Comparison of ENCODE assay signal across 12 mouse cellular contexts in the genomic region with DNA sequence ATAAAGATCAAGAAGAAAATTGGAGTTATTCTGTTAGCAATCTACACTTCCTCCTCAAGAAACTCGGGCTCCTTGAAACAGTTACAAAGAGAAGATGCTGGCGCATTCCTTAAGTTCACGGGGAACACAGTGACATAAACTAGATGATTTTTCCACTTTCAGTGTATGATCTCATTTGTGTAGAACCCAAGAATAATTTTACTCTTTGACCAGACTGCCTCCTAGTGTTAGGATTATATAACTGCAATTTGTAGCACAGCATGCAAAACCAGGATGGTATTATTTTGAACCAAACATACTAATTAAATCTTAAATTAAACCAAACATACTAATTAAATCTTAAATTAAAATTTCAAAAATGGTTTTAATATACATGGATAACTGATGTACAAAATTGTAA. TPM values are rescaled to one million over a fixed set of nuclear protein-coding genes. Genes with fewer than 3 reads are reported as not detected.
A peak's percentile ranks its signal among the peaks of the same experiment; 100 is the strongest.
DNase-seq lines count a peak whose midpoint lies in the region; ATAC-seq and TF ChIP-seq lines count a peak whose summit lies in the region.
"Had no signal": no experiment of that assay in that cellular context is flagged by ENCODE, and none has a peak within 500 bp of the region (broad histone marks: within the 10 kb centered on the region; RNA-seq: fewer than 3 reads in every experiment).

No protein-coding gene starts in this region.

- no peak for ATAC-seq in intestine, postnatal 0 days
- no peak for ATAC-seq in intestine, embryonic 15.5 days
- ATAC-seq in granulocyte monocyte progenitor cell, adult 5-6 weeks (replicated peaks; ENCODE audit: poor library complexity, severe bottlenecking) = peak; percentile 50

- no peaks in the 10 kb centered on the region for H3K4me1 ChIP-seq in intestine, postnatal 0 days (replicated peaks; ENCODE audit: control insufficient read depth, insufficient read depth, low read length)
- no peaks in the 10 kb centered on the region for H3K4me1 ChIP-seq in intestine, embryonic 15.5 days (replicated peaks)
- peaks cover 0 to 13% of the 10 kb centered on the region in 2 experiments; a peak in 1 of 4 replicates for H3K4me1 ChIP-seq in CH12.LX (ENCODE audit: control insufficient read depth in 1 of 2, insufficient read depth in 2 of 2)
- H3K4me1 ChIP-seq: embryonic facial prominence, embryonic 13.5 days; megakaryocyte, embryonic 14.5 days had no signal

- H3K27ac ChIP-seq in intestine, postnatal 0 days (ENCODE audit: low read depth, low read length) = no peak overlapping the region
- no peak overlapping the region for H3K27ac ChIP-seq in intestine, embryonic 15.5 days
- H3K27ac ChIP-seq in CH12.LX (ENCODE audit: insufficient read depth, low read depth) = no peak overlapping the region
- H3K27ac ChIP-seq: embryonic facial prominence, embryonic 13.5 days had no signal

- H3K9me3 ChIP-seq in intestine, postnatal 0 days (ENCODE audit: control insufficient read depth) = no peaks in the 10 kb centered on the region
- H3K9me3 ChIP-seq in intestine, embryonic 15.5 days = no peaks in the 10 kb centered on the region
- no peaks in the 10 kb centered on the region for H3K9me3 ChIP-seq in CH12.LX (replicated peaks; ENCODE audit: low read length)
- H3K9me3 ChIP-seq: embryonic facial prominence, embryonic 13.5 days; megakaryocyte, embryonic 14.5 days had no signal

- no peak for TF ChIP-seq POLR2A in CH12.LX (IDR thresholded peaks at IDR 0.05; ENCODE audit: low read depth, low read length)

- in situ Hi-C loops in CH12.LX (cut with MboI; ENCODE audit: low pct_ligation_motif_present, low pct_unique_long_range_greater_than_20kb, low sequenced_read_pairs) = no loop called here

- H3K27me3 ChIP-seq in intestine, postnatal 0 days (replicated peaks; ENCODE audit: control insufficient read depth, insufficient read depth, low read length) = no peaks in the 10 kb centered on the region
- H3K27me3 ChIP-seq in intestine, embryonic 15.5 days (replicated peaks) = no peaks in the 10 kb centered on the region
- no peaks in the 10 kb centered on the region for H3K27me3 ChIP-seq in CH12.LX (replicated peaks)
- H3K27me3 ChIP-seq: embryonic facial prominence, embryonic 13.5 days; megakaryocyte, embryonic 14.5 days had no signal

- no peak overlapping the region for H3K9ac ChIP-seq in intestine, postnatal 0 days (ENCODE audit: low read depth, low read length)
- no peak overlapping the region for H3K9ac ChIP-seq in intestine, embryonic 15.5 days
- no peak overlapping the region for H3K9ac ChIP-seq in CH12.LX (ENCODE audit: insufficient read depth, low read depth)
- H3K9ac ChIP-seq: embryonic facial prominence, embryonic 13.5 days had no signal

- H3K4me2 ChIP-seq in intestine, postnatal 0 days (replicated peaks; ENCODE audit: low read depth) = no peak overlapping the region
- H3K4me2 ChIP-seq in intestine, embryonic 15.5 days (replicated peaks) = no peak overlapping the region
- H3K4me2 ChIP-seq in CH12.LX (ENCODE audit: insufficient read depth, low read depth, poor library complexity, severe bottlenecking) = no peak overlapping the region
- H3K4me2 ChIP-seq: embryonic facial prominence, embryonic 13.5 days had no signal

- TF ChIP-seq EP300 in CH12.LX (IDR thresholded peaks at IDR 0.05; ENCODE audit: low read length) = no peak

- dilution Hi-C loops in CH12.LX (cut with MboI; ENCODE audit: extremely low pct_ligation_motif_present, extremely low pct_unique_long_range_greater_than_20kb, low sequenced_read_pairs) = no loop called here

- peak; percentile 57 for DNase-seq in 3T3-L1 (ENCODE audit: low read depth, low spot score)
- peak; percentile 53 for DNase-seq in CH12.LX (ENCODE audit: extremely low read depth)
- DNase-seq in cerebellum, postnatal 25 days = no peak
- DNase-seq in layer of hippocampus, adult 9-11 months = no peak
- DNase-seq: heart, postnatal 10 days; kidney, postnatal 14 days; left cerebral cortex, postnatal 4 days had no signal

- H3K4me3 ChIP-seq in intestine, postnatal 0 days (ENCODE audit: low read depth, low read length) = no peak overlapping the region
- no peak overlapping the region for H3K4me3 ChIP-seq in intestine, embryonic 15.5 days (replicated peaks)
- no peak overlapping the region for H3K4me3 ChIP-seq in CH12.LX (replicated peaks in 1 of 3; ENCODE audit: low read depth in 2 of 3, low read length in 2 of 3, poor library complexity in 1 of 3)
- H3K4me3 ChIP-seq: embryonic facial prominence, embryonic 13.5 days; megakaryocyte, embryonic 14.5 days had no signal

- 78% methylated on average over 3 of the region's 3 CpGs for WGBS in intestine, postnatal 0 days
- WGBS in intestine, embryonic 15.5 days = 77% methylated on average over 3 of the region's 3 CpGs

- H3K79me2 ChIP-seq in CH12.LX (replicated peaks; ENCODE audit: control insufficient read depth, extremely low read depth, insufficient read depth, poor library complexity, severe bottlenecking) = no peaks in the 10 kb centered on the region

- peak; percentile 56 for TF ChIP-seq CTCF in intestine, postnatal 0 days (IDR thresholded peaks at IDR 0.05; ENCODE audit: low read depth)
- TF ChIP-seq CTCF in CH12.LX (conservative IDR thresholded peaks at IDR 0.05 in 1 of 2, IDR thresholded peaks at IDR 0.05 in 1 of 2; ENCODE audit: low read depth in 2 of 2, low read length in 2 of 2) = peak; percentile 48 to 72; a peak in 3 of 4 replicates

- TF ChIP-seq RAD21 in CH12.LX (IDR thresholded peaks at IDR 0.05; ENCODE audit: low read depth, low read length) = peak; percentile 64

- peaks cover 19% of the 10 kb centered on the region for H3K36me3 ChIP-seq in intestine, postnatal 0 days (ENCODE audit: control insufficient read depth, insufficient read depth)
- H3K36me3 ChIP-seq in intestine, embryonic 15.5 days = no peaks in the 10 kb centered on the region; the same call in 1 of the 2 replicates
- H3K36me3 ChIP-seq in CH12.LX (replicated peaks in 1 of 2; ENCODE audit: control insufficient read depth in 1 of 2, insufficient read depth in 1 of 2, low read length in 1 of 2) = peaks cover 19 to 34% of the 10 kb centered on the region in 2 experiments

TF ChIP-seq in CH12.LX, 34 proteins besides CTCF, POLR2A, EP300 and RAD21:
- TF ChIP-seq CHD2 (IDR thresholded peaks at IDR 0.05; ENCODE audit: low read length) = no peak
- peak; percentile 56; the same call in 1 of the 2 replicates for TF ChIP-seq MEF2A (IDR thresholded peaks at IDR 0.05; ENCODE audit: borderline replicate concordance, low read depth, low read length)
- peak; percentile 65 for TF ChIP-seq JUND (conservative IDR thresholded peaks at IDR 0.05; ENCODE audit: low read depth, low read length)
- peak; percentile 74 for TF ChIP-seq JUN (IDR thresholded peaks at IDR 0.05; ENCODE audit: insufficient read depth, low read depth, low read length)
- TF ChIP-seq SMC3 (IDR thresholded peaks at IDR 0.05; ENCODE audit: low read depth, low read length) = peak; percentile 37
TF ChIP-seq in CH12.LX: peak in this region for 4.

RNA-seq across cellular contexts. Expression of a gene that starts 19.7 kb away (rescaled TPM):
- 89.7 and 93.1 TPM in 2 replicates for polyA plus RNA-seq in intestine, postnatal 0 days (2015; fragmentation: Nextera tagmentation; extraction: Ambion mirVana)
- polyA plus RNA-seq in intestine, embryonic 15.5 days (2015; fragmentation: Nextera tagmentation; extraction: Ambion mirVana) = 142 and 160 TPM in 2 replicates
- 200 and 212 TPM in 2 replicates for total RNA-seq in CH12.LX (2012; rRNA removed)
- total RNA-seq in CH12.LX (2014; rRNA removed) = 129 and 135 TPM in 2 replicates
- polyA plus RNA-seq in CH12.LX (2012; ENCODE audit: insufficient read length, low read depth) = 291 and 299 TPM in 2 replicates
- total RNA-seq in granulocyte monocyte progenitor cell, adult 5-6 weeks (2014; fragmentation: Nextera tagmentation) = 309 and 365 TPM in 2 replicates
- total RNA-seq in granulocyte monocyte progenitor cell, adult 5-6 weeks (2017) = 380 and 483 TPM in 2 replicates

RNA-seq across cellular contexts. Expression of a gene that starts 20.0 kb away (rescaled TPM):
- polyA plus RNA-seq in intestine, postnatal 0 days (2015; fragmentation: Nextera tagmentation; extraction: Ambion mirVana) = 29.2 and 32.9 TPM in 2 replicates
- 39.2 and 42.3 TPM in 2 replicates for polyA plus RNA-seq in intestine, embryonic 15.5 days (2015; fragmentation: Nextera tagmentation; extraction: Ambion mirVana)
- total RNA-seq in CH12.LX (2012; rRNA removed) = 26.6 and 34.0 TPM in 2 replicates
- total RNA-seq in CH12.LX (2014; rRNA removed) = 54.7 and 60.0 TPM in 2 replicates
- polyA plus RNA-seq in CH12.LX (2012; ENCODE audit: insufficient read length, low read depth) = 25.0 and 27.6 TPM in 2 replicates
- 23.2 and 34.8 TPM in 2 replicates for total RNA-seq in granulocyte monocyte progenitor cell, adult 5-6 weeks (2014; fragmentation: Nextera tagmentation)
- total RNA-seq in granulocyte monocyte progenitor cell, adult 5-6 weeks (2017) = 96.9 and 113 TPM in 2 replicates

RNA-seq across cellular contexts. Expression of a gene that starts 53.7 kb away (rescaled TPM):
- not detected in 2 replicates for polyA plus RNA-seq in intestine, postnatal 0 days (2015; fragmentation: Nextera tagmentation; extraction: Ambion mirVana)
- not detected in 2 replicates for polyA plus RNA-seq in intestine, embryonic 15.5 days (2015; fragmentation: Nextera tagmentation; extraction: Ambion mirVana)
- total RNA-seq in CH12.LX (2012; rRNA removed) = not detected in 2 replicates
- total RNA-seq in CH12.LX (2014; rRNA removed) = not detected in 2 replicates
- not detected in 2 replicates for polyA plus RNA-seq in CH12.LX (2012; ENCODE audit: insufficient read length, low read depth)
- not detected in 2 replicates for total RNA-seq in granulocyte monocyte progenitor cell, adult 5-6 weeks (2014; fragmentation: Nextera tagmentation)
- not detected in 2 replicates for total RNA-seq in granulocyte monocyte progenitor cell, adult 5-6 weeks (2017)
- total RNA-seq: heart, postnatal 10 days; left cerebral cortex, postnatal 4 days had no signal
- polyA plus RNA-seq: embryonic facial prominence, embryonic 13.5 days had no signal

Comparison
In these comparisons a context has a peak if more than half of its experiments do, and no peak if none do; other contexts are left out.
1. DNase-seq: peak in 3T3-L1 (single experiment) and CH12.LX (single experiment); none in cerebellum, postnatal 25 days (0 of 2) and layer of hippocampus, adult 9-11 months (single experiment).